Mouse (Mus musculus) spleen, postnatal 14 days (tissue): ENCODE data around the gene Tbx2.

Source experiments
- DNase-seq, 2 experiments: peaks; one replicate each; pipeline ENCODE4 v3.0.0; 2021 to 2022; ENCODE audit warnings: low spot score in 2 of 2

Tbx2 gene

GRCm38 (mm10) chr11:85832231-85832924 is at the start of gene Tbx2:
Gene Tbx2, plus strand, starts transcription at chr11:85832551.
- DNase-seq: no peak

- no peak for DNase-seq
Observed at GRCm38 (mm10) chr11:85786113-85786718, 46.1 kb upstream of the Tbx2 start.

- no peak for DNase-seq
Observed at GRCm38 (mm10) chr11:85789750-85790149, 42.6 kb upstream of the Tbx2 start.

GRCm38 (mm10) chr11:85790267-85790666 is 42.1 kb upstream of the Tbx2 start:
- peak; percentile 44 for DNase-seq

- no peak for DNase-seq
Observed at GRCm38 (mm10) chr11:85791212-85791611, 41.1 kb upstream of the Tbx2 start.

GRCm38 (mm10) chr11:85792534-85793215 is 39.7 kb upstream of the Tbx2 start:
- DNase-seq: no peak

GRCm38 (mm10) chr11:85799456-85799855 is 32.9 kb upstream of the Tbx2 start:
- DNase-seq: no peak

- no peak for DNase-seq
Observed at GRCm38 (mm10) chr11:85799856-85800255, 32.5 kb upstream of the Tbx2 start.

- DNase-seq: no peak
Observed at GRCm38 (mm10) chr11:85800380-85800779, 32.0 kb upstream of the Tbx2 start.

GRCm38 (mm10) chr11:85804048-85804447 is 28.3 kb upstream of the Tbx2 start:
- DNase-seq: peak; percentile 36 to 39

GRCm38 (mm10) chr11:85805779-85806178 is 26.6 kb upstream of the Tbx2 start:
- no peak for DNase-seq

GRCm38 (mm10) chr11:85807353-85807752 is 25.0 kb upstream of the Tbx2 start:
- no peak for DNase-seq

GRCm38 (mm10) chr11:85811229-85811628 is 21.1 kb upstream of the Tbx2 start:
- no peak for DNase-seq

- DNase-seq: no peak
Observed at GRCm38 (mm10) chr11:85811676-85812075, 20.7 kb upstream of the Tbx2 start.

- no peak for DNase-seq
Observed at GRCm38 (mm10) chr11:85812201-85812966, 20.0 kb upstream of the Tbx2 start.

- DNase-seq: no peak
Observed at GRCm38 (mm10) chr11:85814678-85815077, 17.7 kb upstream of the Tbx2 start.

- DNase-seq: no peak
Observed at GRCm38 (mm10) chr11:85816471-85816870, 15.9 kb upstream of the Tbx2 start.

- no peak for DNase-seq
Observed at GRCm38 (mm10) chr11:85818401-85818800, 13.9 kb upstream of the Tbx2 start.

GRCm38 (mm10) chr11:85820959-85821358 is 11.4 kb upstream of the Tbx2 start:
- DNase-seq: no peak

GRCm38 (mm10) chr11:85821659-85822058 is 10.7 kb upstream of the Tbx2 start:
- no peak for DNase-seq

- peak; percentile 65 to 82 for DNase-seq
Observed at GRCm38 (mm10) chr11:85823181-85823580, 9.2 kb upstream of the Tbx2 start.

- DNase-seq: no peak
Observed at GRCm38 (mm10) chr11:85823794-85824193, 8.6 kb upstream of the Tbx2 start.
